Comparison of ENCODE assay signal across 23 mouse cellular contexts in genomic region chr10:110158122-110158521, GRCm38 (mm10).
"Had no signal": no experiment of that assay in that cellular context is flagged by ENCODE, and none has a peak within 500 bp of the region (broad histone marks: within the 10 kb centered on the region; RNA-seq: fewer than 3 reads in every experiment).

No protein-coding gene starts in this region.

- H3K9ac ChIP-seq: forebrain, postnatal 0 days; heart, embryonic 12.5 days; hindbrain, embryonic 13.5 days; hindbrain, embryonic 15.5 days; kidney, embryonic 15.5 days; limb, embryonic 13.5 days; limb, embryonic 15.5 days had no signal

- H3K4me3 ChIP-seq: heart, embryonic 10.5 days; heart, embryonic 12.5 days; hindbrain, embryonic 13.5 days; hindbrain, embryonic 15.5 days; kidney, embryonic 15.5 days; limb, embryonic 13.5 days; limb, embryonic 15.5 days had no signal

- DNase-seq: forebrain, postnatal 0 days; gastrocnemius, postnatal 14 days; gastrocnemius, postnatal 36 days; heart, adult 11 months; heart, postnatal 36 days; kidney, adult 11 months; kidney, adult 2 months; kidney, adult 9 months; kidney, postnatal 14 days; kidney, postnatal 36 days; layer of hippocampus, adult 9-11 months; layer of hippocampus, postnatal 36 days; left cerebral cortex, postnatal 4 days had no signal

- H3K4me2 ChIP-seq: heart, embryonic 12.5 days; hindbrain, embryonic 13.5 days; hindbrain, embryonic 15.5 days; kidney, embryonic 15.5 days; limb, embryonic 13.5 days; limb, embryonic 15.5 days had no signal

- ATAC-seq: forebrain, postnatal 0 days; hindbrain, postnatal 0 days; intestine, embryonic 16.5 days had no signal

- H3K27ac ChIP-seq: heart, embryonic 10.5 days; hindbrain, embryonic 15.5 days; hindbrain, postnatal 0 days; kidney, embryonic 15.5 days; kidney, postnatal 0 days; limb, embryonic 13.5 days; limb, embryonic 15.5 days had no signal

- H3K27me3 ChIP-seq: heart, embryonic 12.5 days; hindbrain, embryonic 13.5 days; hindbrain, embryonic 15.5 days; kidney, embryonic 15.5 days; limb, embryonic 13.5 days; limb, embryonic 15.5 days had no signal

- H3K4me1 ChIP-seq: kidney, embryonic 15.5 days; limb, embryonic 15.5 days had no signal

- H3K36me3 ChIP-seq: heart, embryonic 10.5 days; heart, embryonic 12.5 days; hindbrain, embryonic 13.5 days; hindbrain, embryonic 15.5 days; kidney, embryonic 15.5 days; limb, embryonic 13.5 days; limb, embryonic 15.5 days had no signal

- H3K9me3 ChIP-seq: heart, embryonic 10.5 days; heart, embryonic 12.5 days; hindbrain, embryonic 13.5 days; hindbrain, embryonic 15.5 days; kidney, embryonic 15.5 days; limb, embryonic 13.5 days; limb, embryonic 15.5 days had no signal
